Mouse (Mus musculus) liver, embryonic 15.5 days (tissue): ENCODE data around the gene Tyw3. TPM values are rescaled to one million over a fixed set of nuclear protein-coding genes. Genes with fewer than 3 reads are reported as not detected.

ENCODE experiments used
- ATAC-seq: fragments of 200-750 bp; cut with Nextera tagmentation; 2 replicates; pipeline ENCODE4 v1.8.0; 2017; ENCODE audit warnings: moderate number of reproducible peaks, mild to moderate bottlenecking, moderate library complexity; ENCODE audit not compliant: insufficient read depth
- H3K27ac ChIP-seq: fragments of 300-500 bp; sonication (generic); replicated peaks from 2 replicates; pipeline ENCODE4 v1.5.1; 2015; ENCODE audit warnings: mild to moderate bottlenecking, inconsistent platforms
- H3K27me3 ChIP-seq: fragments of 300-500 bp; sonication (generic); 2 replicates; pipeline ENCODE4 v1.6.1; 2015; ENCODE audit warnings: mild to moderate bottlenecking, inconsistent platforms
- H3K36me3 ChIP-seq: fragments of 300-500 bp; sonication (generic); replicated peaks from 2 replicates; pipeline ENCODE4 v1.6.1; 2015; ENCODE audit warnings: moderate library complexity, mild to moderate bottlenecking, inconsistent platforms
- H3K4me1 ChIP-seq: fragments of 300-500 bp; sonication (generic); replicated peaks from 2 replicates; pipeline ENCODE4 v1.6.1; 2015; ENCODE audit warnings: inconsistent platforms
- H3K4me2 ChIP-seq: fragments of 300-500 bp; sonication (generic); 2 replicates; pipeline ENCODE4 v1.6.1; 2015; ENCODE audit warnings: moderate library complexity, mild to moderate bottlenecking, inconsistent platforms
- H3K4me3 ChIP-seq: fragments of 300-500 bp; sonication (generic); replicated peaks from 2 replicates; pipeline ENCODE4 v1.5.1; 2015; ENCODE audit warnings: mild to moderate bottlenecking, inconsistent platforms
- H3K9ac ChIP-seq: fragments of 300-500 bp; sonication (generic); 2 replicates; pipeline ENCODE4 v1.6.1; 2015; ENCODE audit warnings: moderate library complexity, mild to moderate bottlenecking, inconsistent platforms
- H3K9me3 ChIP-seq: fragments of 300-500 bp; sonication (generic); replicated peaks from 2 replicates; pipeline ENCODE4 v1.6.1; 2016; ENCODE audit warnings: inconsistent platforms
- WGBS: fragments of 180-500 bp; shearing (Covaris S2); methylation state at CpG from one replicate; pipeline ENCODE4 v1.1.7; 2015; ENCODE audit warnings: mixed read lengths; ENCODE audit not compliant: insufficient replicate concordance; 5-methylcytosine and 5-hydroxymethylcytosine counted together
- polyA plus RNA-seq: library from polyadenylated mRNA; unstranded; fragments of >200 nt; fragmentation: Nextera tagmentation; extraction: Ambion mirVana; gene quantifications from 2 replicates; pipeline ENCODE4 v1.2.1, GENCODE M21; 2015

Tyw3 gene
- polyA plus RNA-seq, 1 experiment from 2014 or later: 2.7 TPM

GRCm38 (mm10) chr3:154596488-154596933 is 393 bp downstream of the Tyw3 start, which contains the start of gene Cryz:
Cryz (plus strand) TSS chr3:154596711.
- Histone ChIP-seq H3K4me2 (peak within 1 kb of the TSS; percentile 75), H3K4me1 (peaks cover 7% of the 10 kb centered on the region), H3K36me3 (peaks cover 14% of the 10 kb centered on the region), H3K27ac (peak within 1 kb of the TSS; percentile 76), H3K27me3 (no peaks in the 10 kb centered on the region), H3K9me3 (no peaks in the 10 kb centered on the region), H3K4me3 (peak within 1 kb of the TSS; percentile 82), H3K9ac (peak within 1 kb of the TSS; percentile 62)
- peak; percentile 84 for ATAC-seq
- under 1% methylated on average over 25 of the region's 25 CpGs for WGBS

- no peak overlapping the region for H3K4me2 ChIP-seq
- H3K27ac ChIP-seq: no peak overlapping the region
- no peaks in the 10 kb centered on the region for H3K9me3 ChIP-seq
- no peak overlapping the region for H3K4me3 ChIP-seq
- peaks cover 7% of the 10 kb centered on the region for H3K4me1 ChIP-seq
- peaks cover 21% of the 10 kb centered on the region for H3K36me3 ChIP-seq
- ATAC-seq: no peak
- no peaks in the 10 kb centered on the region for H3K27me3 ChIP-seq
- 74% methylated on average over 6 of the region's 6 CpGs for WGBS
- no peak overlapping the region for H3K9ac ChIP-seq
Observed at GRCm38 (mm10) chr3:154594156-154594555, 2.7 kb downstream of the Tyw3 start.

- WGBS: 74% methylated on average over 6 of the region's 6 CpGs
- ATAC-seq: no peak
- Histone ChIP-seq H3K27ac (no peak overlapping the region), H3K9me3 (no peaks in the 10 kb centered on the region), H3K4me3 (no peak overlapping the region), H3K4me1 (peaks cover 7% of the 10 kb centered on the region), H3K9ac (no peak overlapping the region), H3K4me2 (no peak overlapping the region), H3K36me3 (peaks cover 21% of the 10 kb centered on the region), H3K27me3 (no peaks in the 10 kb centered on the region)
Observed at GRCm38 (mm10) chr3:154593596-154593995, 3.3 kb downstream of the Tyw3 start.

GRCm38 (mm10) chr3:154591621-154592020 is 5.3 kb downstream of the Tyw3 start:
- no peak overlapping the region for H3K4me2 ChIP-seq
- no peak for ATAC-seq
- no peak overlapping the region for H3K9ac ChIP-seq
- H3K36me3 ChIP-seq: peaks cover 26% of the 10 kb centered on the region
- no peaks in the 10 kb centered on the region for H3K27me3 ChIP-seq
- WGBS: 66% methylated on average over 3 of the region's 3 CpGs
- no peak overlapping the region for H3K4me3 ChIP-seq
- H3K4me1 ChIP-seq: peaks cover 4% of the 10 kb centered on the region
- H3K9me3 ChIP-seq: no peaks in the 10 kb centered on the region
- no peak overlapping the region for H3K27ac ChIP-seq

- WGBS: 67% methylated on average over 5 of the region's 5 CpGs
Observed at GRCm38 (mm10) chr3:154590971-154591370, 5.9 kb downstream of the Tyw3 start.

GRCm38 (mm10) chr3:154584351-154584750 is 12.6 kb downstream of the Tyw3 start:
- no peak overlapping the region for H3K9ac ChIP-seq
- H3K9me3 ChIP-seq: no peaks in the 10 kb centered on the region
- H3K4me1 ChIP-seq: no peaks in the 10 kb centered on the region
- ATAC-seq: no peak
- H3K27ac ChIP-seq: no peak overlapping the region
- H3K27me3 ChIP-seq: no peaks in the 10 kb centered on the region
- H3K4me2 ChIP-seq: no peak overlapping the region
- WGBS: 76% methylated on average over 8 of the region's 8 CpGs
- peaks cover 10% of the 10 kb centered on the region; the same call in 1 of the 2 replicates for H3K36me3 ChIP-seq
- no peak overlapping the region for H3K4me3 ChIP-seq

More at GRCm38 (mm10) chr3:154590971-154591370, 5.9 kb downstream of the Tyw3 start:
- Histone ChIP-seq H3K4me3 (no peak overlapping the region), H3K27me3 (no peaks in the 10 kb centered on the region), H3K4me2 (no peak overlapping the region), H3K36me3 (peaks cover 26% of the 10 kb centered on the region), H3K4me1 (no peaks in the 10 kb centered on the region), H3K27ac (no peak overlapping the region), H3K9me3 (no peaks in the 10 kb centered on the region), H3K9ac (no peak overlapping the region)
- ATAC-seq: no peak

GRCm38 (mm10) chr3:154577895-154578294 is 19.0 kb downstream of the Tyw3 start:
- Histone ChIP-seq H3K27ac (no peak overlapping the region), H3K4me3 (no peak overlapping the region), H3K4me2 (no peak overlapping the region), H3K9ac (no peak overlapping the region), H3K9me3 (no peaks in the 10 kb centered on the region), H3K36me3 (peaks cover 10% of the 10 kb centered on the region; the same call in 1 of the 2 replicates), H3K27me3 (no peaks in the 10 kb centered on the region; the same call in 1 of the 2 replicates), H3K4me1 (no peaks in the 10 kb centered on the region)
- WGBS: 75% methylated on average over 8 of the region's 8 CpGs
- ATAC-seq: no peak

- H3K36me3 ChIP-seq: no peaks in the 10 kb centered on the region
- 45% methylated on average over 6 of the region's 6 CpGs for WGBS
- H3K4me3 ChIP-seq: no peak overlapping the region
- H3K9ac ChIP-seq: no peak overlapping the region
- H3K27ac ChIP-seq: no peak overlapping the region
- no peak for ATAC-seq
- H3K4me2 ChIP-seq: no peak overlapping the region
- no peaks in the 10 kb centered on the region for H3K9me3 ChIP-seq
- H3K27me3 ChIP-seq: peaks cover 21% of the 10 kb centered on the region
- H3K4me1 ChIP-seq: no peaks in the 10 kb centered on the region
Observed at GRCm38 (mm10) chr3:154573666-154574065, 23.2 kb downstream of the Tyw3 start.

- no peaks in the 10 kb centered on the region for H3K4me1 ChIP-seq
- H3K4me2 ChIP-seq: no peak overlapping the region
- no peak overlapping the region for H3K9ac ChIP-seq
- peaks cover 21% of the 10 kb centered on the region for H3K27me3 ChIP-seq
- H3K36me3 ChIP-seq: no peaks in the 10 kb centered on the region
- no peaks in the 10 kb centered on the region for H3K9me3 ChIP-seq
- no peak overlapping the region for H3K27ac ChIP-seq
- WGBS: 10% methylated on average over 12 of the region's 12 CpGs
- ATAC-seq: no peak
- H3K4me3 ChIP-seq: no peak overlapping the region
Observed at GRCm38 (mm10) chr3:154572341-154572972, 24.4 kb downstream of the Tyw3 start.

GRCm38 (mm10) chr3:154570786-154571185 is 26.1 kb downstream of the Tyw3 start:
- no peak for ATAC-seq
- Histone ChIP-seq H3K9ac (no peak overlapping the region), H3K27ac (no peak overlapping the region), H3K36me3 (no peaks in the 10 kb centered on the region), H3K4me1 (no peaks in the 10 kb centered on the region), H3K9me3 (no peaks in the 10 kb centered on the region), H3K4me2 (no peak overlapping the region), H3K4me3 (no peak overlapping the region), H3K27me3 (peaks cover 21% of the 10 kb centered on the region)
- 6% methylated on average over 12 of the region's 12 CpGs for WGBS

- Histone ChIP-seq H3K27me3 (peaks cover 21% of the 10 kb centered on the region), H3K4me2 (no peak overlapping the region), H3K4me3 (no peak overlapping the region), H3K36me3 (no peaks in the 10 kb centered on the region), H3K9ac (no peak overlapping the region), H3K4me1 (no peaks in the 10 kb centered on the region), H3K27ac (no peak overlapping the region), H3K9me3 (no peaks in the 10 kb centered on the region)
- no peak for ATAC-seq
- 57% methylated on average over 14 of the region's 14 CpGs for WGBS
Observed at GRCm38 (mm10) chr3:154570029-154570575, 26.8 kb downstream of the Tyw3 start.
